Comparison of ENCODE assay signal across 32 mouse cellular contexts in genomic region chr11:34431978-34432377, GRCm38 (mm10).
"Had no signal": no experiment of that assay in that cellular context is flagged by ENCODE, and none has a peak within 500 bp of the region (broad histone marks: within the 10 kb centered on the region; RNA-seq: fewer than 3 reads in every experiment).

No protein-coding gene starts in this region.

- H3K27me3 ChIP-seq: limb, embryonic 12.5 days; limb, embryonic 13.5 days; limb, embryonic 15.5 days; liver, embryonic 12.5 days; liver, embryonic 13.5 days; liver, embryonic 15.5 days; lung, embryonic 15.5 days; megakaryocyte, embryonic 14.5 days; midbrain, embryonic 12.5 days; midbrain, embryonic 13.5 days; midbrain, embryonic 15.5 days had no signal

- H3K36me3 ChIP-seq: limb, embryonic 10.5 days; limb, embryonic 12.5 days; limb, embryonic 13.5 days; limb, embryonic 15.5 days; liver, embryonic 12.5 days; liver, embryonic 13.5 days; liver, embryonic 15.5 days; lung, embryonic 15.5 days; midbrain, embryonic 10.5 days; midbrain, embryonic 12.5 days; midbrain, embryonic 13.5 days; midbrain, embryonic 15.5 days had no signal

- H3K4me3 ChIP-seq: left cerebral cortex, adult 2 months; limb, embryonic 10.5 days; limb, embryonic 12.5 days; limb, embryonic 13.5 days; limb, embryonic 15.5 days; liver, embryonic 12.5 days; liver, embryonic 13.5 days; liver, embryonic 15.5 days; lung, embryonic 15.5 days; megakaryocyte, embryonic 14.5 days; midbrain, embryonic 10.5 days; midbrain, embryonic 12.5 days; midbrain, embryonic 13.5 days; midbrain, embryonic 15.5 days; myocyte had no signal

- H3K9ac ChIP-seq: limb, embryonic 12.5 days; limb, embryonic 13.5 days; limb, embryonic 15.5 days; liver, embryonic 12.5 days; liver, embryonic 13.5 days; liver, embryonic 14.5 days; liver, embryonic 15.5 days; liver, postnatal 0 days; lung, embryonic 14.5 days; lung, embryonic 15.5 days; midbrain, embryonic 12.5 days; midbrain, embryonic 13.5 days; midbrain, embryonic 15.5 days had no signal

- ATAC-seq: liver, embryonic 12.5 days; liver, postnatal 0 days; lung, postnatal 0 days; midbrain, embryonic 13.5 days; midbrain, embryonic 15.5 days; midbrain, embryonic 16.5 days had no signal

- H3K27ac ChIP-seq: left cerebral cortex, adult 2 months; limb, embryonic 10.5 days; limb, embryonic 12.5 days; limb, embryonic 13.5 days; limb, embryonic 15.5 days; liver, embryonic 12.5 days; liver, embryonic 13.5 days; liver, embryonic 14.5 days; liver, embryonic 15.5 days; lung, embryonic 15.5 days; macrophage; midbrain, embryonic 10.5 days; midbrain, embryonic 12.5 days; midbrain, embryonic 13.5 days; midbrain, embryonic 15.5 days had no signal

- H3K9me3 ChIP-seq: limb, embryonic 10.5 days; limb, embryonic 12.5 days; limb, embryonic 13.5 days; limb, embryonic 15.5 days; liver, embryonic 12.5 days; liver, embryonic 13.5 days; liver, embryonic 15.5 days; lung, embryonic 15.5 days; megakaryocyte, embryonic 14.5 days; midbrain, embryonic 10.5 days; midbrain, embryonic 12.5 days; midbrain, embryonic 15.5 days had no signal

- H3K4me2 ChIP-seq: limb, embryonic 12.5 days; limb, embryonic 13.5 days; limb, embryonic 15.5 days; liver, embryonic 11.5 days; liver, embryonic 12.5 days; liver, embryonic 13.5 days; liver, embryonic 15.5 days; lung, embryonic 14.5 days; lung, embryonic 15.5 days; midbrain, embryonic 11.5 days; midbrain, embryonic 12.5 days; midbrain, embryonic 13.5 days; midbrain, embryonic 15.5 days had no signal

- H3K4me1 ChIP-seq: limb, embryonic 10.5 days; limb, embryonic 12.5 days; limb, embryonic 13.5 days; limb, embryonic 15.5 days; liver, embryonic 12.5 days; liver, embryonic 13.5 days; liver, embryonic 15.5 days; lung, embryonic 15.5 days; megakaryocyte, embryonic 14.5 days; midbrain, embryonic 12.5 days; midbrain, embryonic 13.5 days; midbrain, embryonic 15.5 days had no signal

- DNase-seq: left cerebral cortex, postnatal 4 days; liver; liver, embryonic 13.5 days; liver, postnatal 0 days; lung, adult 18-20 months; lung, adult 2 months; lung, embryonic 14.5 days; lung, postnatal 10 days; lung, postnatal 14 days; lung, postnatal 36 days; lung, postnatal 4 days; midbrain, embryonic 14.5 days had no signal
